In genomic region chr9:96027913-96028312, GRCm38 (mm10) we compare ENCODE assay signal across 19 mouse cellular contexts.
DNase-seq lines count a peak whose midpoint lies in the region; ATAC-seq lines count a peak whose summit lies in the region.
"Had no signal": no experiment of that assay in that cellular context is flagged by ENCODE, and none has a peak within 500 bp of the region (broad histone marks: within the 10 kb centered on the region; RNA-seq: fewer than 3 reads in every experiment).

No protein-coding gene starts in this region.

- H3K27me3 ChIP-seq in embryonic facial prominence, embryonic 14.5 days (replicated peaks; ENCODE audit: control insufficient read depth, insufficient read depth, low read length): no peaks in the 10 kb centered on the region
- H3K27me3 ChIP-seq in embryonic facial prominence, embryonic 10.5 days (replicated peaks; ENCODE audit: low read depth, poor library complexity, severe bottlenecking): no peaks in the 10 kb centered on the region
- H3K27me3 ChIP-seq: CH12.LX, Patski had no signal

- no peak overlapping the region for H3K9ac ChIP-seq in embryonic facial prominence, embryonic 14.5 days (ENCODE audit: low read depth, low read length)

- H3K4me1 ChIP-seq in embryonic facial prominence, embryonic 14.5 days (ENCODE audit: control insufficient read depth, insufficient read depth, low read length): no peaks in the 10 kb centered on the region
- H3K4me1 ChIP-seq in embryonic facial prominence, embryonic 10.5 days: no peaks in the 10 kb centered on the region

- H3K27ac ChIP-seq in embryonic facial prominence, embryonic 14.5 days (replicated peaks; ENCODE audit: low read depth, low read length): no peak overlapping the region
- H3K27ac ChIP-seq in embryonic facial prominence, embryonic 10.5 days (replicated peaks): no peak overlapping the region

- H3K4me2 ChIP-seq in embryonic facial prominence, embryonic 14.5 days (ENCODE audit: low read depth, low read length): no peak overlapping the region

- no peak for DNase-seq in embryonic facial prominence, embryonic 14.5 days (ENCODE audit: low spot score)
- no peak for DNase-seq in embryonic facial prominence, embryonic 10.5 days (ENCODE audit: low spot score)
- DNase-seq in R1 (ENCODE audit: low read depth, low spot score): peak; percentile 51
- no peak for DNase-seq in cerebellum, adult 11 months
- DNase-seq: adrenal gland, adult 2 months; adrenal gland, adult 8-10 months; adrenal gland, postnatal 10 days; adrenal gland, postnatal 14 days; adrenal gland, postnatal 25 days; adrenal gland, postnatal 36 days; B cell, adult 2 months; cerebellum, adult 11-12 months; cerebellum, adult 18-20 months; cerebellum, adult 8-10 months had no signal

- no peaks in the 10 kb centered on the region for H3K9me3 ChIP-seq in embryonic facial prominence, embryonic 14.5 days (ENCODE audit: control insufficient read depth, low read length)
- no peaks in the 10 kb centered on the region for H3K9me3 ChIP-seq in embryonic facial prominence, embryonic 10.5 days
- H3K9me3 ChIP-seq: G1E had no signal

- peak; percentile 65; the same call in 1 of the 2 replicates for ATAC-seq in embryonic facial prominence, embryonic 14.5 days (ENCODE audit: low read depth)
- ATAC-seq: activated CD4-positive, CD25-positive, alpha-beta regulatory T cell, adult 4 months; CD4-positive, CD25-positive, alpha-beta regulatory T cell, adult 4 months; Patski had no signal

- no peak overlapping the region for H3K4me3 ChIP-seq in embryonic facial prominence, embryonic 14.5 days (ENCODE audit: low read depth, low read length)
- no peak overlapping the region for H3K4me3 ChIP-seq in embryonic facial prominence, embryonic 10.5 days

- WGBS in embryonic facial prominence, embryonic 14.5 days: 52% methylated on average over 3 of the region's 3 CpGs
- 40% methylated on average over 3 of the region's 3 CpGs for WGBS in embryonic facial prominence, embryonic 10.5 days

- H3K36me3 ChIP-seq in embryonic facial prominence, embryonic 14.5 days (ENCODE audit: control insufficient read depth, insufficient read depth, low read length): peaks cover 78% of the 10 kb centered on the region
- H3K36me3 ChIP-seq in embryonic facial prominence, embryonic 10.5 days (replicated peaks): peaks cover 95% of the 10 kb centered on the region
